Mouse (Mus musculus): Measurements from ENCODE around the gene Map3k6. TPM values are rescaled to one million over a fixed set of nuclear protein-coding genes. Genes with fewer than 3 reads are reported as not detected.

Gene Map3k6
- polyA plus RNA-seq, 2 experiments = 1.5 to 2.4 TPM

DNA sequence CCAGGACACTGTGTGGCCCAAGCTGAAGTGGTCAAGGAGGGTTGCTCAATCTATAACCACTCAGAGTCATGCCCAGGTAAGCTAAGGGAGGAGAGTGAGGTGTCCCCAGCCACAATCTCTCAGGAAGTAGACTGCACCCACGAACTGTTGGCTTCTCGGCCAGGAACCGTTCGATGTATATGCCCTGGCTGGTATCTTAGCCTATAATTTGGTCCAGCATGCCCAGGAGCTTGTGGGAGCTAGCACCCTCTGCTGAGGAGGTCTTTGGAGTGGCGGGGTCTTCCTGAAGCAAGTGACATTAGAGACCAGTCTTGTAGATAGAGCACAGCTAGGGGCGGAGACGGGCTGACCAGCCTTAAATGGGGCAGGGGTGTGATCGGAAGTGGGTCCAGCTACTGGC lies 18.9 kb upstream of the Map3k6 start:
- no peak overlapping the region for H3K9ac ChIP-seq (replicated peaks)
- no peaks in the 10 kb centered on the region for H3K36me3 ChIP-seq (replicated peaks; ENCODE audit: control insufficient read depth, insufficient read depth, low read depth)
- ATAC-seq (ENCODE audit: insufficient read depth) (no peak), DNase-seq (ENCODE audit: low read depth in 3 of 3, low spot score in 3 of 3) (no peak)
- no peak overlapping the region for H3K4me2 ChIP-seq (ENCODE audit: low read depth)
- no peaks in the 10 kb centered on the region for H3K9me3 ChIP-seq (ENCODE audit: control insufficient read depth, low read length)
- H3K4me3 ChIP-seq (ENCODE audit: insufficient read depth in 1 of 2, low read depth in 2 of 2, low read length in 2 of 2) = no peak overlapping the region
- TF ChIP-seq CTCF (IDR thresholded peaks at IDR 0.05; ENCODE audit: low read depth) (no peak), EP300 (IDR thresholded peaks at IDR 0.05; ENCODE audit: low read depth) (no peak)
- peaks cover 14% of the 10 kb centered on the region for H3K27me3 ChIP-seq (ENCODE audit: control insufficient read depth, insufficient read depth, low read length)
- WGBS (ENCODE audit: insufficient replicate concordance) = 65% methylated on average over 8 of the region's 8 CpGs
- no peak overlapping the region for H3K27ac ChIP-seq
- no peaks in the 10 kb centered on the region for H3K4me1 ChIP-seq (replicated peaks; ENCODE audit: control insufficient read depth in 2 of 2, insufficient read depth in 2 of 2, low read length in 1 of 2)

DNA sequence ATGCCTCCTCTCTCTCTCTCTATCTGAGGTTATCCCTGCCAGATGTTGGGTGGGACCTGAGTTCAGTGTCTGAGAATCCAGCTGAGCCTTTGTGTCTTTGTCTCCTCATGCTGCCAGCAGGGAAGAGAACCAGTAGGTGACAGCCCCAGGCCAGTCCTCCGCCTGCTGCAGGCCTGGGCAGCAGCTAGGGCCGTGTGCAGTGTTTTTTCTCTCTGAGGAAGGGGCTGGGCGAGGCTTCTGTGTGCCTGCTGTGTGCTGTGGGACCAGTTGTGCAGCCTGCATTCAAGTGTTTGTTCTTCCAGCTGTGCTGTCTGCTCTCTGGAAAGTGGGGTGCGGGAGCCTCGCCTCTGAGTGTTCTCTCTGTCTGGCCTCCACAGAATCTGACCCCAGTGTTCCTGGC lies 16.7 kb upstream of the Map3k6 start:
- DNase-seq (ENCODE audit: low read depth in 3 of 3, low spot score in 3 of 3) (no peak), ATAC-seq (ENCODE audit: insufficient read depth) (no peak)
- TF ChIP-seq CTCF (IDR thresholded peaks at IDR 0.05; ENCODE audit: low read depth) (no peak), EP300 (IDR thresholded peaks at IDR 0.05; ENCODE audit: low read depth) (no peak)
- 45% methylated on average over 5 of the region's 5 CpGs for WGBS (ENCODE audit: insufficient replicate concordance)
- Histone ChIP-seq H3K4me2 (ENCODE audit: low read depth) (no peak overlapping the region), H3K9me3 (ENCODE audit: control insufficient read depth, low read length) (no peaks in the 10 kb centered on the region), H3K4me3 (ENCODE audit: insufficient read depth in 1 of 2, low read depth in 2 of 2, low read length in 2 of 2) (no peak overlapping the region), H3K27me3 (ENCODE audit: control insufficient read depth, insufficient read depth, low read length) (peaks cover 14% of the 10 kb centered on the region), H3K27ac (no peak overlapping the region), H3K9ac (replicated peaks) (no peak overlapping the region), H3K4me1 (replicated peaks; ENCODE audit: control insufficient read depth in 2 of 2, insufficient read depth in 2 of 2, low read length in 1 of 2) (no peaks in the 10 kb centered on the region), H3K36me3 (replicated peaks; ENCODE audit: control insufficient read depth, insufficient read depth, low read depth) (no peaks in the 10 kb centered on the region)

DNA sequence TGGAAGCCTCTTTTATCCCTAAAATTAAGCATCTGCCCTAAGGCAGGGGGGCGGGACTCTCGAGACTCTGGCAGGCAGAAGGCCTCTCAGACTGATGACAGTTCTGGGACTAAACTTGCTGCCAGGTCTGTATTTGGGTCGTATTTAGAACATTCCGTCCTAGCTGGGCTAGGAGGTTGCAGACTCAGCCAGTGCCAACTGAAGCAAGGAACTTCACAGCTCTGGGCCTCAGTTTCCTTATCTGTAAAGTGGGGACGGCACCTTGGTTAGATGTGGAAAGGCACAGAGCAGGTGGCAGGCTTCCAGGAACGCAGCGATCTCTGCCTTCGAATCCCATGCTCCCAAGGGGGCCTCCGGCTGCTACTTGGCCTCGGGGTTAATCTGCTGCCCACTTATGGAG lies 14.5 kb upstream of the Map3k6 start:
- no peak for TF ChIP-seq EP300 (IDR thresholded peaks at IDR 0.05; ENCODE audit: low read depth)
- TF ChIP-seq CTCF (IDR thresholded peaks at IDR 0.05; ENCODE audit: low read depth) = no peak

DNA sequence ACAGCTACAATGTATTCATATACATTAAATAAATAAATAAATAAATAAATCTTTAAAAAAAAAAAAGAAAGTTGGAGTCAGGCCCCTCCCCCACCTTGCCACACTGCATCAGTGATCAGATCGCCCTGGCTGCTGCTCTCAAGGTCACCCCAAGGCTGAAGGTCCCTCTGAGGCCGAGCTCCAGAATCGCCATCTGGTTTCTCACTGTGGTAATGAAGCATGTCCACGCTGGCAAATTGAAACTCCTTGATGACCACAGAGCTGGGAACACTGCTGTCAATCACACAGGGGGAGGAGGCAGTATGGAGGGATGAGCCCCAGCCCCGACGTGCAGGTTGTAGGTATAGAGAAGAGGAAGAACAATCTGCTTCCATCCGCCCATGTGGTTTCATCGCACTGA lies 13.0 kb upstream of the Map3k6 start:
- WGBS (ENCODE audit: insufficient replicate concordance) = 46% methylated on average over 8 of the region's 8 CpGs
- Histone ChIP-seq H3K9me3 (ENCODE audit: control insufficient read depth, low read length) (no peaks in the 10 kb centered on the region), H3K9ac (replicated peaks) (no peak overlapping the region), H3K4me1 (replicated peaks; ENCODE audit: control insufficient read depth in 2 of 2, insufficient read depth in 2 of 2, low read length in 1 of 2) (no peaks in the 10 kb centered on the region), H3K4me3 (ENCODE audit: insufficient read depth in 1 of 2, low read depth in 2 of 2, low read length in 2 of 2) (no peak overlapping the region), H3K4me2 (ENCODE audit: low read depth) (no peak overlapping the region), H3K27ac (no peak overlapping the region), H3K27me3 (ENCODE audit: control insufficient read depth, insufficient read depth, low read length) (no peaks in the 10 kb centered on the region), H3K36me3 (replicated peaks; ENCODE audit: control insufficient read depth, insufficient read depth, low read depth) (no peaks in the 10 kb centered on the region)
- DNase-seq (ENCODE audit: low read depth in 3 of 3, low spot score in 3 of 3) (no peak), ATAC-seq (ENCODE audit: insufficient read depth) (no peak)
- TF ChIP-seq EP300 (IDR thresholded peaks at IDR 0.05; ENCODE audit: low read depth) = no peak
- no peak for TF ChIP-seq CTCF (IDR thresholded peaks at IDR 0.05; ENCODE audit: low read depth)

More for the DNA sequence above, 14.5 kb upstream of the Map3k6 start:
- no peak for DNase-seq (ENCODE audit: low read depth in 3 of 3, low spot score in 3 of 3)
- 58% methylated on average over 10 of the region's 10 CpGs for WGBS (ENCODE audit: insufficient replicate concordance)
- H3K4me3 ChIP-seq (ENCODE audit: insufficient read depth in 1 of 2, low read depth in 2 of 2, low read length in 2 of 2) = no peak overlapping the region
- no peak overlapping the region for H3K9ac ChIP-seq (replicated peaks)
- no peak overlapping the region for H3K27ac ChIP-seq
- H3K4me1 ChIP-seq (replicated peaks; ENCODE audit: control insufficient read depth in 2 of 2, insufficient read depth in 2 of 2, low read length in 1 of 2) = no peaks in the 10 kb centered on the region
- no peak for ATAC-seq (ENCODE audit: insufficient read depth)
- H3K9me3 ChIP-seq (ENCODE audit: control insufficient read depth, low read length) = no peaks in the 10 kb centered on the region
- H3K27me3 ChIP-seq (ENCODE audit: control insufficient read depth, insufficient read depth, low read length) = peaks cover 5% of the 10 kb centered on the region
- H3K36me3 ChIP-seq (replicated peaks; ENCODE audit: control insufficient read depth, insufficient read depth, low read depth) = no peaks in the 10 kb centered on the region
- H3K4me2 ChIP-seq (ENCODE audit: low read depth) = no peak overlapping the region

DNA sequence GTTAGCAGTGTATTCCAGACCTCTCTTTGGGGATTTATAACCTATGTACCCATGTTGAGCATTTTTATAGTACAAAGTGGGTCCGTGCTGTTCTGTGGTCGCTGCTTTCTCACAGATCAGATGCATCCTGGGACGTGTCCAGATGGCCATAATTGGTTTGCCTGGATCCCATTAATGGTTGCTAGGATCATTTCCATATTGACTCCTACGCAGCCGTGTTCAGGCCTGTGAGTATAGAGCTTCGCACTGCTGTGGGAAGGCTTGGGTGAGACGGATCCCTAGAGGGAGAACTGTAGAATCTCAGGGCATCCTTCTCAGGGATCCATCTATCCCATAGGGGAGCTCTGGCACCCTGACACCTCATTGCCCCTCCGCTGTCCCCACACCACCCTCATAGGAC lies 11.0 kb upstream of the Map3k6 start:
- Histone ChIP-seq H3K36me3 (replicated peaks; ENCODE audit: control insufficient read depth, insufficient read depth, low read depth) (no peaks in the 10 kb centered on the region), H3K9me3 (ENCODE audit: control insufficient read depth, low read length) (no peaks in the 10 kb centered on the region), H3K4me3 (ENCODE audit: insufficient read depth in 1 of 2, low read depth in 2 of 2, low read length in 2 of 2) (no peak overlapping the region), H3K4me2 (ENCODE audit: low read depth) (no peak overlapping the region), H3K27me3 (ENCODE audit: control insufficient read depth, insufficient read depth, low read length) (no peaks in the 10 kb centered on the region), H3K4me1 (replicated peaks; ENCODE audit: control insufficient read depth in 2 of 2, insufficient read depth in 2 of 2, low read length in 1 of 2) (no peaks in the 10 kb centered on the region), H3K9ac (replicated peaks) (no peak overlapping the region), H3K27ac (no peak overlapping the region)
- no peak for TF ChIP-seq EP300 (IDR thresholded peaks at IDR 0.05; ENCODE audit: low read depth)
- TF ChIP-seq CTCF (IDR thresholded peaks at IDR 0.05; ENCODE audit: low read depth) = no peak
- ATAC-seq (ENCODE audit: insufficient read depth) (no peak), DNase-seq (ENCODE audit: low read depth in 3 of 3, low spot score in 3 of 3) (no peak)
- 73% methylated on average over 8 of the region's 8 CpGs for WGBS (ENCODE audit: insufficient replicate concordance)
